Mouse (Mus musculus) stomach, postnatal 0 days (tissue): ENCODE measurements around the gene Magi1.

Experiments
- CTCF ChIP-seq: IDR thresholded peaks from 2 replicates; pipeline ENCODE4 v1.5.1; 2016; ENCODE audit warnings: antibody characterized with exemption, low read depth, mild to moderate bottlenecking, moderate library complexity
- EP300 ChIP-seq: optimal IDR thresholded peaks from 2 replicates; pipeline ENCODE3; 2016; ENCODE audit warnings: antibody characterized with exemption

DNA sequence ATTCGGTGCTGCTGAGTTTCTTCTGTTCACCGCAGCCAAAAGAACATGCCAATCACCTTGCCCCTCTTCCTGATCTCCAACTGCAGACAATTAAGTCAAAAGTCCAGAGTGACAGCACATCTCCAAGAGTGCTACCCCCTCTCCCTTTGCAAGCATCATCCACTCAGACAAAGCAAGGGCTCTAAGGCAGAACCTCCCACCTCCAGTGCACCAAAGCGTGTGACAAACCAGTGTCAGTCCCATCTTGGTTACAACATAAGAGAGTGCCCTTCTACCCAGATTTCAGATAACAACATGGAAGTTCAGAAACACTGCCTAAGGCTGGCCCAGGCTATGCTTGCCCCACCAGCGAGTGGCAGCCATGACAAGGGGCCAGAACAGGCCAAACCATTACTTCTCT is 554.9 kb downstream of the Magi1 start:
- TF ChIP-seq CTCF (no peak), EP300 (no peak)
